Mouse (Mus musculus): ENCODE measurements around the gene Ntm.

- TF ChIP-seq CTCF (IDR thresholded peaks at IDR 0.05 in 2 of 3, conservative IDR thresholded peaks at IDR 0.05 in 1 of 3; ENCODE audit: control insufficient read depth in 1 of 3, insufficient read depth in 1 of 3, low read depth in 2 of 3, low read length in 3 of 3, poor library complexity in 1 of 3, severe bottlenecking in 1 of 3) (no peak), E2F4 (IDR thresholded peaks at IDR 0.05; ENCODE audit: borderline replicate concordance, low read depth, low read length) (no peak), SMC3 (IDR thresholded peaks at IDR 0.05; ENCODE audit: low read depth, low read length) (no peak), CHD1 (IDR thresholded peaks at IDR 0.05; ENCODE audit: low read depth, low read length) (no peak), EP300 (IDR thresholded peaks at IDR 0.05; ENCODE audit: low read depth in 1 of 2, low read length in 2 of 2) (no peak), GABPA (IDR thresholded peaks at IDR 0.05; ENCODE audit: low read depth, low read length) (no peak), POLR2A (IDR thresholded peaks at IDR 0.05; ENCODE audit: control insufficient read depth in 1 of 2, insufficient read depth in 1 of 2, low read depth in 1 of 2, low read length in 2 of 2, poor library complexity in 1 of 2) (no peak), TBP (IDR thresholded peaks at IDR 0.05; ENCODE audit: low read depth, low read length) (no peak), GATA1 (IDR thresholded peaks at IDR 0.05; ENCODE audit: low read depth, low read length) (no peak), HCFC1 (IDR thresholded peaks at IDR 0.05; ENCODE audit: low read depth, low read length) (no peak), BHLHE40 (IDR thresholded peaks at IDR 0.05; ENCODE audit: borderline replicate concordance, low read depth, low read length) (no peak), ZMIZ1 (IDR thresholded peaks at IDR 0.05; ENCODE audit: low read depth, low read length) (no peak), POLR2AphosphoS2 (IDR thresholded peaks at IDR 0.05; ENCODE audit: low read length) (no peak)
Measured at GRCm38 (mm10) chr9:29949041-29949440, 13.9 kb downstream of the Ntm start.

Measured in MEL (cell line).